Mouse (Mus musculus): Measurements from ENCODE around the gene Sbf2. TPM values are rescaled to one million over a fixed set of nuclear protein-coding genes. Genes with fewer than 3 reads are reported as not detected.

Sbf2 gene
- polyA plus RNA-seq, 1 experiment from 2014 or later, result 13.8 TPM

DNA sequence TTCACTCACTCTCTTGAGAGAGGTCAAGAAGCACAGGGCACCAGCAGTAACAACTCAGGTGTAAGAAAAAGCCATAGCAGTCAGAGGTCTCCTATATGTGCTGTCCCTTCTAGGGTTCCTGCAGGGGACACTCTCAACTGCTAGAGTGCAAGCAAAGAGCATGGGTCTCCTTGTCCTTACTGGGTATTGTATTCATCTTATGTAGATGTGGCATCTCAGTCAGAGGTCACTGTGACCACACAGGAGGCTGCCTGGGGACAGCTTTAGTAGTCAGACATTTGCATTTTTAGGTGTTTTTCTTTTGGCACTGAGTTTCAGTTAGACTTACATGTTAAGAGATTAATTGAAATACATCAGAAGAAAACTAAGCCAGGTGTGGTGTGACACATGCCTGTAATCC is 347.7 kb downstream of the Sbf2 start:
- H3K9ac ChIP-seq (ENCODE audit: low read depth, low read length), result no peak overlapping the region
- peaks cover 4% of the 10 kb centered on the region for H3K4me1 ChIP-seq (replicated peaks; ENCODE audit: control insufficient read depth, insufficient read depth, low read length)
- no peak overlapping the region for H3K4me3 ChIP-seq (ENCODE audit: low read depth, low read length)
- H3K27ac ChIP-seq (ENCODE audit: low read depth, low read length), result no peak overlapping the region
- H3K4me2 ChIP-seq, result no peak overlapping the region
- H3K27me3 ChIP-seq (replicated peaks; ENCODE audit: control insufficient read depth, insufficient read depth, low read length), result no peaks in the 10 kb centered on the region
- ATAC-seq (replicated peaks; ENCODE audit: low FRiP score), result no peak
- DNase-seq (ENCODE audit: low spot score), result no peak
- peaks cover 9% of the 10 kb centered on the region; the same call in 1 of the 2 replicates for H3K36me3 ChIP-seq (ENCODE audit: control insufficient read depth, insufficient read depth, low read length)
- no peaks in the 10 kb centered on the region for H3K9me3 ChIP-seq (ENCODE audit: control insufficient read depth, low read length)

GRCm38 (mm10) chr7:110265796-110266195 is 348.9 kb downstream of the Sbf2 start:
- Histone ChIP-seq H3K4me2 (no peak overlapping the region), H3K4me3 (ENCODE audit: low read depth, low read length) (no peak overlapping the region), H3K9ac (ENCODE audit: low read depth, low read length) (no peak overlapping the region), H3K27ac (ENCODE audit: low read depth, low read length) (no peak overlapping the region), H3K36me3 (ENCODE audit: control insufficient read depth, insufficient read depth, low read length) (peaks cover 9% of the 10 kb centered on the region; the same call in 1 of the 2 replicates), H3K27me3 (replicated peaks; ENCODE audit: control insufficient read depth, insufficient read depth, low read length) (no peaks in the 10 kb centered on the region), H3K4me1 (replicated peaks; ENCODE audit: control insufficient read depth, insufficient read depth, low read length) (peaks cover 4% of the 10 kb centered on the region; the same call in 1 of the 2 replicates), H3K9me3 (ENCODE audit: control insufficient read depth, low read length) (no peaks in the 10 kb centered on the region)
- WGBS, result 19% methylated on average over 7 of the region's 7 CpGs
- peak; percentile 81 for DNase-seq (ENCODE audit: low spot score)
- ATAC-seq (replicated peaks; ENCODE audit: low FRiP score), result peak; percentile 49

DNA sequence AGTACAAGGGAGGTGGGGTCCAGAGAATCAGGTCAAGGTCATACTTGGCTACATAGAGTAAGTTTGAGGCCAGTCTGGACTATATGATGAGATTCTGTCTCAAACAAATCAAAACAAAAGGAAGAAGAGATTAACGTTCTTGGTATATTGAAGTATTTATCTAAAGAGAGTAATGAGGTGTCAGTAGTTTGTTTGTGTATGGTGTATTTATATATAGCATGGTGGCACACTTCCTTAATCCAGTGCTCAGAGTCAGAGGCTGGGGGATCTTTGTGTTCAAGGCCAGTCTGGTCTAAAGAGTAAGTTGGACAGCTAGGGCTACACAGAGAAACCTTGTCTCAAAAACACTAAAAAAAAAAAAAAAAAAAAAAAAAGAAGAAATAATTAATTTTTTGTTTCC is 351.2 kb downstream of the Sbf2 start:
- no peak overlapping the region for H3K27ac ChIP-seq (ENCODE audit: low read depth, low read length)
- H3K4me2 ChIP-seq, result no peak overlapping the region
- H3K4me3 ChIP-seq (ENCODE audit: low read depth, low read length), result no peak overlapping the region
- DNase-seq (ENCODE audit: low spot score), result no peak
- H3K9me3 ChIP-seq (ENCODE audit: control insufficient read depth, low read length), result no peaks in the 10 kb centered on the region
- ATAC-seq (replicated peaks; ENCODE audit: low FRiP score), result no peak
- H3K27me3 ChIP-seq (replicated peaks; ENCODE audit: control insufficient read depth, insufficient read depth, low read length), result no peaks in the 10 kb centered on the region
- H3K4me1 ChIP-seq (replicated peaks; ENCODE audit: control insufficient read depth, insufficient read depth, low read length), result peaks cover 1% of the 10 kb centered on the region; the same call in 1 of the 2 replicates
- H3K9ac ChIP-seq (ENCODE audit: low read depth, low read length), result no peak overlapping the region
- WGBS, result 55% methylated on average over 1 of the region's 1 CpGs
- H3K36me3 ChIP-seq (ENCODE audit: control insufficient read depth, insufficient read depth, low read length), result no peaks in the 10 kb centered on the region; the same call in 1 of the 2 replicates

DNA sequence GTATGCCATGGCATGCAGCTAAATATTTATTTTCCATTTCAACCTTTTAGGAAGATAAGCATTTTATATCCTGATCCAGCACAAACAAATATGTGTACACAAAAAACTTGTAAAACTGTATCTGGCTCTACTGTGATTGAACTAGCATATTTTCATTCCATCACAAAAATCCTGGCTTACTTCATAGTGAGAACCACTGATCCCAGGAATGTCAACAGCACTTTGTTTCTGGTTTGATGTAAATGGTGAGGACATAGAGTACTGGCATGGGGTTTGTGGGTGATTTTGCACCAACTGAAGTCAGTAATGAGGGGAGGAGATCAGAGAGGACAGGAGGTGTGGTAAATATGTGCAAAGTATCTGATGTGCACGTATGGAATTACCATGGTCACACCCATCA is 352.1 kb downstream of the Sbf2 start:
- 44% methylated on average over 1 of the region's 1 CpGs for WGBS
- H3K4me1 ChIP-seq (replicated peaks; ENCODE audit: control insufficient read depth, insufficient read depth, low read length), result peaks cover 6% of the 10 kb centered on the region; the same call in 1 of the 2 replicates
- H3K27ac ChIP-seq (ENCODE audit: low read depth, low read length), result no peak overlapping the region
- ATAC-seq (replicated peaks; ENCODE audit: low FRiP score), result no peak
- no peak for DNase-seq (ENCODE audit: low spot score)
- H3K4me2 ChIP-seq, result no peak overlapping the region
- H3K4me3 ChIP-seq (ENCODE audit: low read depth, low read length), result no peak overlapping the region
- no peaks in the 10 kb centered on the region for H3K9me3 ChIP-seq (ENCODE audit: control insufficient read depth, low read length)
- no peak overlapping the region for H3K9ac ChIP-seq (ENCODE audit: low read depth, low read length)
- H3K36me3 ChIP-seq (ENCODE audit: control insufficient read depth, insufficient read depth, low read length), result no peaks in the 10 kb centered on the region; the same call in 1 of the 2 replicates
- no peaks in the 10 kb centered on the region for H3K27me3 ChIP-seq (replicated peaks; ENCODE audit: control insufficient read depth, insufficient read depth, low read length)

DNA sequence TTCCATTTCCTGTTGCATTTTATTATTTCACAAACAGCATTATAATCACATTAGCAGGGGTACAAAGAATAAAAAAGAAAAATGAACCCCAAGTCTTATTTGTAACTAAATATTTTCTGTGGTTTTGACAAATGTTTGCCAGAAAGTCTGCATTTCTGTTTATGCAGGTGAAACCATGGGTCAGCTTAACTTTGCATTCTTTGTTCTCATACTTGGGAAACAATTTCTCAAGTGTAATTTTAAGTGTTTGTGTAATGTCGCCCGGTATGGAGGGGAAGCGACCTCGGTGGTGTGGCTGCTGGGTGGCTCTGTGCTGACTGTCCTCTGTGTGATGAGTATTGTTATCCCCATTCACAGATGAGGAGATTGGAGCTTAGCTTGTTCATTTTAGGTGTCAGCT is 352.9 kb downstream of the Sbf2 start:
- Histone ChIP-seq H3K36me3 (ENCODE audit: control insufficient read depth, insufficient read depth, low read length) (no peaks in the 10 kb centered on the region), H3K9me3 (ENCODE audit: control insufficient read depth, low read length) (no peaks in the 10 kb centered on the region), H3K27ac (ENCODE audit: low read depth, low read length) (no peak overlapping the region), H3K4me2 (no peak overlapping the region), H3K9ac (ENCODE audit: low read depth, low read length) (no peak overlapping the region), H3K4me1 (replicated peaks; ENCODE audit: control insufficient read depth, insufficient read depth, low read length) (peaks cover 8% of the 10 kb centered on the region; the same call in 1 of the 2 replicates), H3K27me3 (replicated peaks; ENCODE audit: control insufficient read depth, insufficient read depth, low read length) (no peaks in the 10 kb centered on the region), H3K4me3 (ENCODE audit: low read depth, low read length) (no peak overlapping the region)
- no peak for ATAC-seq (replicated peaks; ENCODE audit: low FRiP score)
- 77% methylated on average over 4 of the region's 4 CpGs for WGBS
- DNase-seq (ENCODE audit: low spot score), result no peak

DNA sequence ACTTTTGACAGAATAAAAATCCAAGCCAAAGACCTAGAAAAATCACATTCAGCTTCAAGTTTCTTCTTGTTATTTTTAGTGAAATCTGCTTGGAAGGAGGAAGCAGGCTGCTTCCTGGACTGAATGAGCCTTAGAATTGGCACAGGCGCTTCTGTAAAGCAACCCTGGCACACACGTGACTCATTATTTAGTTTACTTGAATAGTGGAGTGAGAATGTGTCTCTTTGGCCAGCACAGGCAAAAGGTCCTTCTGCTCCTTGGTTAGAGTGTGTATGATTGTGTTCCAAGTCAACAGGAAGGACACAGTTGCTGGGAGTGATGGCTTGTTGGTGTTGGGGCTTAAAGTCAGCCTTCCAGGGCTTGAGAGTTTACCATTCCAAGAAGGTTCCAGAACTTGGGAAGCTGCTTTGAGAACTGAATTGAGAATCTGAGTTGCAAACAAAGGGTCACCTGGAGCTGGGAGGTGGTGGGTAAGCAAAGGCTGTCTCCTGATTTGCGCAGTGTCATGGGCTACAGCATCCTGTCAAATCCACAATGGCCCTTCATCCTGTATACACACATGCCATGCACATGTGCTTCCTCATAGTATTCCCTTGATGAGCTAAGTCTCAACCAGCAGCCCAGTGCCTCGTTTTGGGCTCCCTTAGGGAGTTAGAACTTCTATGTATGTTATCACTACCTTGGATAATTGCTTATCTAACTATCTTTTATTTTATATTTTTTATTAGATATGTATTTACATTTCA is 354.6 kb downstream of the Sbf2 start:
- no peak overlapping the region for H3K4me2 ChIP-seq
- WGBS, result 71% methylated on average over 4 of the region's 4 CpGs
- no peaks in the 10 kb centered on the region for H3K27me3 ChIP-seq (replicated peaks; ENCODE audit: control insufficient read depth, insufficient read depth, low read length)
- H3K9ac ChIP-seq (ENCODE audit: low read depth, low read length), result no peak overlapping the region
- no peaks in the 10 kb centered on the region for H3K36me3 ChIP-seq (ENCODE audit: control insufficient read depth, insufficient read depth, low read length)
- no peaks in the 10 kb centered on the region for H3K9me3 ChIP-seq (ENCODE audit: control insufficient read depth, low read length)
- H3K4me1 ChIP-seq (replicated peaks; ENCODE audit: control insufficient read depth, insufficient read depth, low read length), result peaks cover 8% of the 10 kb centered on the region; the same call in 1 of the 2 replicates
- DNase-seq (ENCODE audit: low spot score) (no peak), ATAC-seq (replicated peaks; ENCODE audit: low FRiP score) (no peak)
- H3K27ac ChIP-seq (ENCODE audit: low read depth, low read length), result no peak overlapping the region
- no peak overlapping the region for H3K4me3 ChIP-seq (ENCODE audit: low read depth, low read length)

GRCm38 (mm10) chr7:110258196-110258950 is 356.3 kb downstream of the Sbf2 start:
- Histone ChIP-seq H3K27me3 (replicated peaks; ENCODE audit: control insufficient read depth, insufficient read depth, low read length) (no peaks in the 10 kb centered on the region), H3K9me3 (ENCODE audit: control insufficient read depth, low read length) (no peaks in the 10 kb centered on the region), H3K9ac (ENCODE audit: low read depth, low read length) (no peak overlapping the region), H3K27ac (ENCODE audit: low read depth, low read length) (no peak overlapping the region), H3K4me3 (ENCODE audit: low read depth, low read length) (no peak overlapping the region), H3K36me3 (ENCODE audit: control insufficient read depth, insufficient read depth, low read length) (no peaks in the 10 kb centered on the region), H3K4me2 (no peak overlapping the region), H3K4me1 (replicated peaks; ENCODE audit: control insufficient read depth, insufficient read depth, low read length) (peaks cover 12% of the 10 kb centered on the region; the same call in 1 of the 2 replicates)
- no peak for DNase-seq (ENCODE audit: low spot score)
- ATAC-seq (replicated peaks; ENCODE audit: low FRiP score), result no peak
- 81% methylated on average over 11 of the region's 11 CpGs for WGBS

Data from liver, embryonic 11.5 days (tissue).